Mouse (Mus musculus): Measurements from ENCODE around the gene Vezt.

Gene Vezt

GRCm38 (mm10) chr10:94037596-94037995, 2.0 kb upstream of the Vezt start:
- DNase-seq (ENCODE audit: low read depth): no peak

GRCm38 (mm10) chr10:94037196-94037595, 1.6 kb upstream of the Vezt start:
- no peak for DNase-seq (ENCODE audit: low read depth)

DNA sequence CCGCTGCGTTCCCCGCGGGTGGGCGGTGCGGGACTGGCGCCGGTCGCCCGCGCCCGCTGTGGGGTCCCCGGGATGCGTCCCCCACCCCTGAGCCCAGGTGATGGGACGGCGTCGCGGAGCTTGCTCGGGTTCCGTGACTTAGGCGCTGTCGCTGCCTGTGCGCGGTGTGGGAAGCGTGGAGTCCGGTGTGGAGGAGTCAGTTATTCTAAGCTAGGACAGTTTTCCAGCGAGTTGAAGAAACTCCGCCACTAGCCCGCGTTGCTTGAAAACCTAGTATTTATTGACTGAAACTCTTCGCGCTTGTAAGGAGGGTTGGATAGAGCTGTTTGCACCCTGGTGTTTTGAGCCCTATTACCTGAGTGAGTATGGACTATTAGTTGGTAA, 750 bp upstream of the Vezt start:
- peak; percentile 15 for DNase-seq (ENCODE audit: low read depth)

DNA sequence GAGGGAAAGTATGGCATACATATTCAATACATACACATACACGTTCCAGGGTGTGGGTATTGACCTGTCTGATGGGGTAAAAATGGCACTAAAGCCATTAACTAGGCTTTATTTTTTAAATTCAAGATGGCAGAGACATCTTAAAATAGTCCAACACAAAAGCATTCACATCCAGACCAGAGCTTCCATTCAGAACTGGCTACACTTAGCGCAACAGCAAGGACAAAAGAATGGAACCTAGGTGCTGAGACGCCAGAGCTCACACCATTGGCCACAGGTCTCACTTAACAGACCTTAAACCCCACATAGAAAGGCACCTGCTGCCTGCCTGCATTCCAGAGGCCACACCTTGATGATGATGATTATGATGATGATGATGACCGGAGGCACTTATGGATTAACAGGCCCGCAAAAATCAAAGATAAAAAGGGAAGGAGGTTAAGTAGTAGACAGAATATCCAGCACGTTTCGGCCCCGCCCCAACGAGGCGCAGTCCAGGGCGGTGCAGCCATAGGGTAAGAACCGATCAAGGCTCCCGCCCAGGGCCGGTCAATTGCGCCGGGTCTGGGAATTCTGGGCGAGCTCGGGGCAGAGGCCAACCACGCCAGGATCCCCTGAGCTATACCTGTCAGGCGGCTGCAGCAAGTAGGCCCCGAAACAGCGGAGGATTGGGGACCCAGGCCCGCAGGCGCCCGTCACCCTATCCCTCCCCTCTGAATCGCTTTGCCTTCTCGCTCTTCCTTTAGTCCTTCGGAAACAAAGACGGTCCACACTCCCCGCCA, 550 bp downstream of the Vezt start:
- peak; percentile 66 for DNase-seq (ENCODE audit: low read depth)

DNA sequence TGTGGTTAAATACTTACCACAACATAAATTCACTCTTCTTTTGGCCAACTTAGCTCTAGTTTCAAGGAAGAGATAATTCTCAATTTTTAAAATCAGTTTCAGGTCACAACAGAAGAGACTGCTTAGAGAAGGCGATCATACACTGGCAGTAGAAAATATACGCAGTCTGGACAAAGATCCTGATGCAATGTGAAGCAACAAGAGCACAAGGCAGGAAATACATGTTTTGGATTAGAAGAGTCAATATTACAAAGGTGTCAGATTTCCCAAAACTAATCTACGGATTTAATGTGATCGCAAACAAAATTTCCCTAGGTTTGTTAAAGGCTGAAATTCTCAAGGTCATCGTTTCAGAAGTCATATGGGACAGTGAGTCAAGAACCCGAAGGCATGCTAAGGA, 4.5 kb downstream of the Vezt start:
- DNase-seq (ENCODE audit: low read depth): no peak

GRCm38 (mm10) chr10:94028493-94028892, 7.1 kb downstream of the Vezt start:
- no peak for DNase-seq (ENCODE audit: low read depth)

GRCm38 (mm10) chr10:94025079-94025478, 10.5 kb downstream of the Vezt start:
- DNase-seq (ENCODE audit: low read depth): no peak

- DNase-seq (ENCODE audit: low read depth): no peak
Measured at GRCm38 (mm10) chr10:94021059-94021458, 14.6 kb downstream of the Vezt start.

- DNase-seq (ENCODE audit: low read depth): peak; percentile 51
Measured at GRCm38 (mm10) chr10:94020587-94020986, 15.0 kb downstream of the Vezt start.

- DNase-seq (ENCODE audit: low read depth): no peak
Measured at GRCm38 (mm10) chr10:94017455-94017854, 18.2 kb downstream of the Vezt start.

DNA sequence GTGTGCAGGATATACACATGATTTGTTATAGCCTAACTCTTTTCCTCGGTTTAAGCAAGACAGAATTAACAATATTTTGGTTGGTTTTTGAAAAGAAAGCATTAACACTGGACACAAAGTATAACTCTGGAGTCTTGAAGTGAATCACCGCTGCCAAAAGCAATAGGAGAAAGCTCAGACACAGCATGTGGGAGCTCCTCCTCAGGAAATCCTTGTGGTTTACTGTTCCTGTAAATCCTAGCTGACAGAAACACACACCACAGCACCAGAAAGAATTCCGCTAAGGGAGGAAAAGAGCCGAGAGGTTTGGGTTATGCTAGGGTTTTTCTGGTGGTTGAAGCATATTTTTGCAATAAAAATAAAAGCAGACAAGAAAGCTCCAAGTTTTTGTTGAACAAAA, 21.4 kb downstream of the Vezt start:
- DNase-seq (ENCODE audit: low read depth): no peak

DNA sequence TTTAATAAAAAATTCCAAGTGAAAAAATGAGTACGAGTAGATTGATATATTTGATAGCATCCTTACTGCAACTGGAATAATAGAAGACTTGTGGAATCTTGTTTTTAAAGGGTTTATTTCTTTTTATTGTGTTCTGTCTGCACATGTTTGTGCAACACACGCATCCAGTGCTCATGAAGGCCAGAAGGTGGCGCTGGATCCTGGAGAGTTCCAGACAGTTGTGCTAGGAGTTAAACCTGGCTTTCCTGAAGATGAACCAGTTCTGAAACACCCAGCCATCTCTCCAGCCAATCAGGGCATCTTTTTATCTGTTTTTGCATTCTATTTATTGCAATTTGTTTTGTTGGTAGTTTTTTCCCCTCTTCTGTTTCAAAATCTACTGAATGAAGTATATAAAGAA, 22.4 kb downstream of the Vezt start:
- peak; percentile 77 for DNase-seq (ENCODE audit: low read depth)

- no peak for DNase-seq (ENCODE audit: low read depth)
Measured at GRCm38 (mm10) chr10:94011024-94011423, 24.6 kb downstream of the Vezt start.

DNA sequence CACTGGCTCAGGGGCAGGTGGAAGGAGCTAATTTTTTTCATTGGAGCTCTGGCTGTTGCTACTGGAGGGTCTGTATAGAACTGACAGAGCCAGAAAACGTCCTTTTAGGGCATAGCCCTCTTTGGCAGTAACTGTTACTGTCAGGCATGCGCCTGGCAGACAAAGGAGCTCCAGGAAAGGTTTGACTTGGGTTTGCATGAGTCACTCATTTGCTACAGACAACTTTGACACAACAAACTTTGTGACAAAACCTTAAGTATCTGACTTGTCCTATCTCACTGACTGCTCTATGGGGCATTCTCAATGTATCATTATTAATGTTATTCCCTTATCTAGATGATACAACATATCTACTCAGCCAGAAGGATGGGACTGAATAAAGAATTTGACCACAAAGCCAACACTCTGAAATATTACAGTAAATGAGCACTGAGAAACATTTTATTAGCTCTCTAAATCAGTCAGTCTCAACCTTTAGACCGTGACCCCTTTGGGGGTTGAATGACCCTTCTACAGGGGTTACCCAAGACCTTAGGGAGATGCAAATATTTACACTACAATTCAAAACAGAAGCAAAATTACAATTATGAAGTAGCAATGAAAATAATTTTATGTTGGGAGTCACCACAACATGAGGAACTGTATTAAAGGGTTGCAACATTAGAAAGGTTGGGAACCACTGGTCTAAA, 25.5 kb downstream of the Vezt start:
- DNase-seq (ENCODE audit: low read depth): no peak

DNA sequence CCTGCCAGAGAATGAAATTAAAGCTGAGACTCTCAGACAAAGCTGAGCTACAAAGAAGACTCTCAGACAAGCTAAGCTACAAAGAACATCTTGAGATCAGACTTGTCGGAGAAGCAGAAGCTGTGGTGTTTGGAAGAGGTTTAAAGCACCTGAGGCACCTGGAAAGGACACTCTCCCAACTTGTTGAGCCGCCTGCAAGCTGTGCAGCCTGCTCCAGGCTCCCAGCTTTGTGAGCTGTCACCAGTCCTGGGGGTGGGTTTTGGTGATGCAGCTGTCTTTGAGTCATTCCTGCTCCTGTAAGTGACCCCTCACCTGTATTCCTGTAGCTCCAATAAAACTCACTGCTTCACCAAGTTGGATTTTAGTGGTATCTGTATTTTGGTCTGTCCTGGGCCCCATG, 27.3 kb downstream of the Vezt start:
- no peak for DNase-seq (ENCODE audit: low read depth)

DNA sequence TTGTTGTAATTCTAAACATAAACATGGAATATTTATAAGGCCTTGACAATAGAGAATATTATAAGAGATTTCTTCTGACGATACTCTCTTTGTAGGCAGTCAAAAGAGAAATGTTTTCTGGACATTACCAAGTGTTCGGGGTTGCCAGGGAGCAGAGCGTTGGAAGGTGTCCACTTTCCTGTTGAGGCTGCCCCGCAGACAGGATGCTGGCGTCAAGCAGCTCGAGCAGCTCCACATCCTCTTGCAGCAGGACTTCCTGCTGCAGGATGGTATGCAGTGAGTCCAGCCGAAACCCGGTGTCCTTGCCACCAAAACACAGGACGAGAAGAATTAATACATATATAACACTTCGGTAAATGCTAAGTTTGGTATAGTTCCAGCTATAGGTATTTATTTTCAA, 35.4 kb downstream of the Vezt start:
- DNase-seq (ENCODE audit: low read depth): no peak

DNA sequence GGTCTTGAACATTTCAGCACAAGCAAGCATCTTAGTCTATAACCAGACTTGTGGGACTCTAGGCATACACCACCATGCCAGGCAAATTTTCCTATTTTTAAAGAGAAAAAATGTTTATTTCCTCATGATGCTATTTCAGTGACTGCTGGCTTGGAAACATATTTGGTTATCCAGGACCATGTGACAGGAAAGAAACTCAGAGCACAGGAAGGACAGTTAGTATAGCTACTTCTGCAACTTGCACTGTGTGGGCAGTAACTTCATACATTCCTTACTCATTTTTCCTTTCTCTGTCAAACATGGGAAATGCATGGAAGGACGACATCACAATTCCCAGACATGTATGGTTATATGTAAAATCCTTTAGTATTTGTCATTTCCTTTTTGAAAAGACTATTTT, 36.3 kb downstream of the Vezt start:
- DNase-seq (ENCODE audit: low read depth): no peak

GRCm38 (mm10) chr10:93995100-93995499, 40.5 kb downstream of the Vezt start:
- peak; percentile 14 for DNase-seq (ENCODE audit: low read depth)

DNA sequence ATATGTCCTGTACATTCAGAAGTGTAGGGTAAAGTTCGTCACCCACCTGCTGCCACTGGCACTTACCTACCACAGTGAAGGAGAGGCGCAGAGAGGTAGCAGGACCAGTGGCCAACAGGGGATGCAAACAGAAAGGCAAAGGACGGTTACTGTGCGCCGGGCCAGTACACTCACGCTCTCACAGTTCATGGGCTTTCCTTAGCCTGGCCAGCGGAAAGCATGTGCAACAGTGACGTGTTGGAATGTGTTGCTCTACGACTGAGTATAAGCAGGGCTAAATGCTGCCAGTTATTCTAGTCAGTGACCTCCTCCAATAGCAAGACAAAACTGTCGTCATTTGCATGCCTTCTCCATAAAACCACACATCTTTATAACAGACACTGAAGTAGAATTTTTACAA, 41.5 kb downstream of the Vezt start:
- no peak for DNase-seq (ENCODE audit: low read depth)

GRCm38 (mm10) chr10:93985357-93985756, 50.3 kb downstream of the Vezt start:
- no peak for DNase-seq (ENCODE audit: low read depth)

DNA sequence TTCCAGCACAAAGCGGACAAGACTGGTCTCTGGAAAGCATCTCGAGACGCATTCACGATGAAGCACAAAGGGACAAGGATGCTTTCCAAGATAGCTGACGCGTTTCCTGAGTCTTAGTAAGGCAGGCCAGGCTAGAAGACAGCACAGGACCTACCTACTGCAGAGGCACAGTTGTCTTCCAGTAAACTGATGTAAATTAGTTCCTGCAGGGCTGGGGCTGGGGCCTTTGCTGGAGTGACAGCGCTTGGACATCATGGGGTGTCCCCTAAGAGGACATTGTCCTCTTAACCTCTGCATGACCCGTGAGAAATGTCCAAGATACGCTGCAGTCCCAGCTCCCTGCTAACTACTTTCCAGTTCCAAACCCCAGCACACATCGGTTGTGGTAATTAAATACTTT, 66.3 kb downstream of the Vezt start:
- no peak for DNase-seq (ENCODE audit: low read depth)

DNA sequence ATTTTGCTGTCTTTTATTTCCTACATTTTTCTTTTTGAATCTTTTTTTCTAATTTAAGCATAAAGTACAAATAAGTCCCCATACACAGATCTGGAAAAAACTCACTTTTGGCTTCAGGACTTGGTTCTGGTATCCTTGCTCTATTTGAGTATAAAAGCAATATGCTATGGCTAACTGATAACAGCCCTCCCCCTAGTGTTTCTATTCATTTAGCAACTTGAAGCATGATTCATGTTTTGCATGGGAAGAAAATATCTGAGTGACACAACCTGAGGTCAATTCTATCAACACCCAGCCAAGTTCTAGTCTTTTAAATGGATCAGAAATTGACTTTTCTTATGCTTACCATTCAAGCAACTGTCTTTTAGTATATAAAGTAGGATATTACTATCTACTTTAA, 68.1 kb downstream of the Vezt start:
- no peak for DNase-seq (ENCODE audit: low read depth)

DNA sequence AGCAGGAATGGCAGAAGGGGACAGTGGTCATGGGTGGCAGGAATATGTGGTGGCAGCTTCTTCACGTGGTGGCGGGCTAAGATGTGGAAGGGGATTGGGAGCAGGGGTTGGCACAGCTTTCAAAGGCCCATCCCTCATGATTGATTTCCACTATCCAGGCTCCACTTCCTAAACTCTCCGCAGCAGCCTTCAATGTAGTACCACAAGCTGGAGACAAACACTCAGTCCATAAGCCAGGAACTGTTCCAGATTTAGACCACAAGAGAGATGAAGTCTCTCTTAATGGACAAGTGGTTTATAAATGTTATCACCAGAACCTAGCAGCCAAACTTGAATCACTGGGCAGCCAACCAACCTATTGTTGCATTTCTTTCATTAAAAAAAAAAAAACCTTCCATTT, 81.6 kb downstream of the Vezt start:
- no peak for DNase-seq (ENCODE audit: low read depth)

DNA sequence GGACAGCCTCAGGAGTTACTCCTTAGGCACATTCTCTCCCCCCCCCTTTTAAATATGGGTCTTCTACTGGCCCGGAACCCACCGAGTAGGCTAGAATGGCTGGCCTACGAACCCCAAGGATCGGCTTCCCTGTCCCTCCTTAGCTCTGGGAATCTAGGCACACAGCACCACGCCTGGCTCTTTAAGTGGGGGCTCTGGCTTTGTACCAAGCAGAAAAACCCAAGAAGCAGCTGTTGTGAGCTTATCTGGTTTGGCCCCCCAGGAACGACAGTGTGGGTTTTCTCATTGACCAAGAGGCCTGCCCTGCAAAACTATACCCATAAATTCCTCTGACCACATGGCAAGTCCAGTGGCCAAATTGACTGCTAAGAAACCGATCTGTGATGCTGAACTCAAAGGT, 82.1 kb downstream of the Vezt start:
- no peak for DNase-seq (ENCODE audit: low read depth)

Data from c-Kit-positive CD71-positive TER-119-negative erythroid progenitor cells, embryonic 14.5 days (primary cell).